Mouse (Mus musculus) embryonic facial prominence, embryonic 11.5 days (tissue): Measurements from ENCODE around the gene Crcp. TPM values are rescaled to one million over a fixed set of nuclear protein-coding genes. Genes with fewer than 3 reads are reported as not detected.
A peak's percentile ranks its signal among the peaks of the same experiment; 100 is the strongest.

Experiments
- ATAC-seq: fragments of 200-750 bp; cut with Nextera tagmentation; replicated peaks from 2 replicates; pipeline ENCODE4 v1.8.0; 2017; ENCODE audit warnings: low read depth; ENCODE audit not compliant: insufficient number of reproducible peaks, low FRiP score, low TSS enrichment
- DNase-seq: peaks from one replicate; pipeline ENCODE4 v3.0.0-alpha.2; 2015; ENCODE audit warnings: low spot score
- H3K27ac ChIP-seq: fragments of 300-500 bp; sonication (generic); replicated peaks from 2 replicates; pipeline ENCODE4 v1.5.1; 2014; ENCODE audit warnings: mild to moderate bottlenecking, low read depth, low read length, control low read depth
- H3K27me3 ChIP-seq: fragments of 300-500 bp; sonication (generic); 2 replicates; pipeline ENCODE4 v1.6.1; 2014; ENCODE audit warnings: mild to moderate bottlenecking, low read length, moderate library complexity, mixed read lengths; ENCODE audit not compliant: control insufficient read depth, insufficient read depth
- H3K36me3 ChIP-seq: fragments of 300-500 bp; sonication (generic); replicated peaks from 2 replicates; pipeline ENCODE4 v1.6.1; 2014; ENCODE audit warnings: low read depth, mild to moderate bottlenecking, low read length, moderate library complexity, mixed read lengths; ENCODE audit not compliant: control insufficient read depth, insufficient read depth
- H3K4me1 ChIP-seq: fragments of 300-500 bp; sonication (generic); 2 replicates; pipeline ENCODE4 v1.6.1; 2014; ENCODE audit warnings: low read length, mixed read lengths; ENCODE audit not compliant: control insufficient read depth, insufficient read depth
- H3K4me2 ChIP-seq: fragments of 300-500 bp; sonication (generic); 2 replicates; pipeline ENCODE4 v1.6.1; 2014; ENCODE audit warnings: low read depth, mild to moderate bottlenecking, control low read depth, low read length, moderate library complexity
- H3K4me3 ChIP-seq: fragments of 300-500 bp; sonication (generic); 2 replicates; pipeline ENCODE4 v1.5.1; 2014; ENCODE audit warnings: low read depth, low read length, control low read depth
- H3K9ac ChIP-seq: fragments of 300-500 bp; sonication (generic); replicated peaks from 2 replicates; pipeline ENCODE4 v1.6.1; 2014; ENCODE audit warnings: mild to moderate bottlenecking, control low read depth, low read length
- H3K9me3 ChIP-seq: fragments of 300-500 bp; sonication (generic); replicated peaks from 2 replicates; pipeline ENCODE4 v1.6.1; 2016; ENCODE audit warnings: mild to moderate bottlenecking, low read length, inconsistent platforms, mixed read lengths; ENCODE audit not compliant: control insufficient read depth
- WGBS: fragments of 180-500 bp; shearing (Covaris S2); extraction: QIAGEN DNeasy Blood & Tissue Kit; methylation state at CpG from one replicate; pipeline ENCODE4 v1.1.7; 2014; 5-methylcytosine and 5-hydroxymethylcytosine counted together
- polyA plus RNA-seq: library from polyadenylated mRNA; unstranded; fragments of >200 nt; fragmentation: Nextera tagmentation; extraction: Ambion mirVana; gene quantifications from 2 replicates; pipeline ENCODE4 v1.2.1, GENCODE M21; 2014

Gene Crcp
- polyA plus RNA-seq, result 30.6 and 30.9 TPM in 2 replicates

DNA sequence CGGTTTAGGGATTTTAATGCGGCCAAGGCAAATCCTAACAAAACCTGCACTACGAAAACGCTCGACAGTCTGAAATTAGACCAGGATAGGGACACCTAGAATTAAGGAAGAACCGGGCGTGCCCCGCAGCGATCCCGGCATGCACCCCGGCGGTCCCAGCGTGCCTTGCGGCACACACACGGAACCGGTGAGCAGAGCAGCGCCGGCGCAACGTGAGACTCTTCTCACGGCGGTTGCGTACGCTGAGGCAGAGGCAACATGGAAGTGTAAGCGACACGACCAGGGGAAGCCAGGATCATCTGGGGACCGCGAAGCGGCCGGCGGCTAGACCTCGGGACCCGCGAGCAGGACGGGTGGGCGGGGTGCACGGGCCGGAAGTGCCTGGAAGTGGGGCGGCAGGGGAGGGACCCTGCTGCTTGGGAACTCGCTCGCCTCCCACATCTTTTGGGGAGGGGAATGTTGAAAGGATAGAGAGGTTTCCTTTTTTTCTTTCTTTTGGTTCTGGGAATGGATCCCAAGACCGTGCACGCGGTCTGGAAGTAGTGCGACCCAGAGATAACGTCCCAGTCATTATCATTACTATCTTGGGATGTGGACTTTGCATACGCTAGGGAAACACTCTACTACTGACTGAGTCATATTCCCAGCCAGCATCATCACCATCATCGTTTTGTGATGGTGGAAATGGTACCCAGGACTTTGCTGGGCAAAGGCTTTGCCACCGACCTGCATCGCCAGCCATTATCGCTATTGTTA is at the start of gene Crcp, which contains the start of gene Asl:
TSS of gene Crcp (plus strand) at position 149 of the 756 bp plus-strand sequence.
TSS of gene Asl (minus strand) at position 106 of the 756 bp plus-strand sequence.
- peak within 1 kb of the TSS; percentile 82 for H3K27ac ChIP-seq
- H3K9ac ChIP-seq, result peak within 1 kb of the TSS; percentile 78
- peak within 1 kb of the TSS; percentile 62 for H3K4me3 ChIP-seq
- ATAC-seq, result peak; percentile 72
- peak within 1 kb of the TSS; percentile 69 for H3K4me2 ChIP-seq
- H3K9me3 ChIP-seq, result no peaks in the 10 kb centered on the region
- 2% methylated on average over 51 of the region's 51 CpGs for WGBS
- no peaks in the 10 kb centered on the region for H3K27me3 ChIP-seq
- no peaks in the 10 kb centered on the region for H3K36me3 ChIP-seq
- DNase-seq, result peak; percentile 85
- no peaks in the 10 kb centered on the region for H3K4me1 ChIP-seq

DNA sequence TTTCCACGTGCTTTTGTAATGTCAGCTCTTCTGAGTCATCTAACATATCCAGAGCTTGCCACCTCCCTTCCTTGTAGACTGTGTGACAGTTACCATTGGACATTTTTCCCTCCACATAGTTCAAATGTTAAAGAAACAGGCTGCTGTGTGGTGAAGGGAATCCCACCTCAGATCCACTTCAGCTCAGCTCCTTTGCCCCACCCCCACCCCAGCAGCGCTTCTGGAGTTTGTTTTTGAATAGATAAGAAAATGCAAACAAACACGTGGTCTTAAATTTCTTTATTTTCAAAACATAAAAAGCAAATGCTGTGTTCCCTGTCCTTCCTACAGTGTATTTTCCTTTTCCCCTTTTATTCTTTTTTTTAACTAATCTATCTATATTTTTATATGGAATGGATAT is 48.9 kb upstream of the Crcp start:
- Histone ChIP-seq H3K27ac (no peak overlapping the region), H3K4me2 (no peak overlapping the region), H3K27me3 (no peaks in the 10 kb centered on the region), H3K9me3 (no peaks in the 10 kb centered on the region), H3K36me3 (no peaks in the 10 kb centered on the region), H3K9ac (no peak overlapping the region), H3K4me1 (no peaks in the 10 kb centered on the region), H3K4me3 (no peak overlapping the region)
- 75% methylated on average over 3 of the region's 3 CpGs for WGBS
- ATAC-seq (no peak), DNase-seq (no peak)

DNA sequence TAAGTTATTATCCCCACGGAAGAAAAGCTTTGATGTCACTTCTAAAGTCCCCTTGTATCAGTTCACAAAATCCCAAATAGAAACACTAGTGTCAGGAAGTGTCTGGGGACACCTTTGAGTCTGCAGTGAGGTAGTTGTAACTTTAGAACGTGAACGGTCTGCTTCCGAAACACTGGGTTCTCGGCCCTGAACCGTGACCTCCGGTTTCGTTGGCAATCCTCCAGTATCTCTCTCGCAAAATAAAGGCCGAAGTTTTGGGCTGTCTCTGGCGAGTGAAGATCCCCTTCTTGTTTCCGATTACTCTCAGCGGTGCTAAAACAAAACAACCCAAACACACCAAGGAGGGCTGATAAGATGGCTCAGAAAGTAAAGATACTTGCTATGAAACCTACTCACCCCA is 39.7 kb upstream of the Crcp start:
- no peak overlapping the region for H3K27ac ChIP-seq
- no peaks in the 10 kb centered on the region for H3K36me3 ChIP-seq
- no peaks in the 10 kb centered on the region for H3K9me3 ChIP-seq
- no peak overlapping the region for H3K9ac ChIP-seq
- no peak overlapping the region for H3K4me3 ChIP-seq
- no peak for ATAC-seq
- no peak for DNase-seq
- H3K4me1 ChIP-seq, result no peaks in the 10 kb centered on the region
- H3K4me2 ChIP-seq, result no peak overlapping the region
- WGBS, result 87% methylated on average over 13 of the region's 13 CpGs
- no peaks in the 10 kb centered on the region for H3K27me3 ChIP-seq

DNA sequence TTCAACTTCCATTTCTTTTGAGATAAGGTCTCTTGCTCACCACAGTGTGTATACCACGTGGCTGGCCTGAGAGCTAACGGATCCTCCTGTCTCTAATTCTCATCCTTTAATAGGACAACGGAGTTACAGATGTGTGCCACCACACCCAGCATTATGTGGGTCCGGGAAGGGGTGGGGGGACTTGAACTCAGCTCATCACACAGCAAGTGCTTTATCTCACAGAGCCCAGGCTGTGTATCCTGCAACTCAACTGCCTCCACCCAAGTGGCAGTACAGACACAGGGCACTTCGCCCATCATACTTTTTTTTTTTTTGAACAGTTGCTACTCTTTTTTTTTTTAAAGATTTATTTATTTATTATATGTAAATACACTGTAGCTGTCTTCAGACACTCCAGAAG is 37.2 kb upstream of the Crcp start:
- no peak overlapping the region for H3K4me3 ChIP-seq
- ATAC-seq (no peak), DNase-seq (no peak)
- no peaks in the 10 kb centered on the region for H3K4me1 ChIP-seq
- H3K9me3 ChIP-seq, result no peaks in the 10 kb centered on the region
- WGBS, result 94% methylated on average over 5 of the region's 5 CpGs
- no peak overlapping the region for H3K27ac ChIP-seq
- no peak overlapping the region for H3K9ac ChIP-seq
- H3K27me3 ChIP-seq, result no peaks in the 10 kb centered on the region
- H3K36me3 ChIP-seq, result no peaks in the 10 kb centered on the region
- H3K4me2 ChIP-seq, result no peak overlapping the region

DNA sequence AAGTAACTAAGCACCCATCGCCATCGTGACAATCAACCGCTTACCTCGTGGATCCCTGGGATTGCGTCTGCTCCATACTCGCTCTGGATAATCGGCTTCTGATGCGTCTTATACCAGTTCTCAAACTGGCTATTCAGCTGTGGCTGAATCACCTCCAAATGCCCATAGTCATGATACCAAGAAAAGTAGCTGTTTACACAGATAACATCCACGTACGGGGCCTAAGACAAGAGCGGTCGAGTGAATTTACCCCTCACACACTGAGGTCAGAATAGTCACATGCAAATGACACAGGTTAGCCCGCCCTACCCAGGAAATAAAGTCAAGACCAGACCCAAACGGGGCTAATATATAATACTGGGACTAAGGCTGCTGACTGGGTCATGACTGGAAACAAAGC is 35.7 kb upstream of the Crcp start:
- H3K4me1 ChIP-seq, result no peaks in the 10 kb centered on the region
- no peak overlapping the region for H3K9ac ChIP-seq
- H3K27ac ChIP-seq, result no peak overlapping the region
- DNase-seq (no peak), ATAC-seq (no peak)
- H3K27me3 ChIP-seq, result no peaks in the 10 kb centered on the region
- H3K9me3 ChIP-seq, result no peaks in the 10 kb centered on the region
- no peak overlapping the region for H3K4me3 ChIP-seq
- 93% methylated on average over 14 of the region's 14 CpGs for WGBS
- no peak overlapping the region for H3K4me2 ChIP-seq
- no peaks in the 10 kb centered on the region for H3K36me3 ChIP-seq

DNA sequence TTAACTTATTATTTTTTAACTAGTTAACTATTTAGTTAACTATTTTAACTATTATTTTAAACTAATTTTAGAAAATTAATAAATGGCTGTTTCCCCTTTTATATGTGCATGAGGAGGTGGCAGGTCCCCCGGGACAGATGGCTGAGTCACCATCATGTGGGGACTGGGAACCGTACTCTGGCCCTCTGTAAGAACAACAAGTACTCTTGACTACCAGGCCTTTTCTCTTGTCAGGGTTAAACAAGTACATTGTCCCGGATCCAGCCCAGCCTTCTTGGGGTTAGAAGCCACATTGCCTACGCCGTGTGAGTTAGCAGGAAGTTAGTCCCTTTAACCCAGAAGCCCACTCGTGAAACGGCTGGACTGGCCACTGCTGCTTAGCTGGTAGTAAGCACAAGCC is 34.1 kb upstream of the Crcp start:
- Histone ChIP-seq H3K36me3 (no peaks in the 10 kb centered on the region), H3K4me1 (no peaks in the 10 kb centered on the region), H3K4me2 (no peak overlapping the region), H3K9me3 (no peaks in the 10 kb centered on the region), H3K4me3 (no peak overlapping the region), H3K9ac (no peak overlapping the region), H3K27me3 (no peaks in the 10 kb centered on the region), H3K27ac (no peak overlapping the region)
- ATAC-seq (no peak), DNase-seq (no peak)
- WGBS, result 94% methylated on average over 7 of the region's 7 CpGs

DNA sequence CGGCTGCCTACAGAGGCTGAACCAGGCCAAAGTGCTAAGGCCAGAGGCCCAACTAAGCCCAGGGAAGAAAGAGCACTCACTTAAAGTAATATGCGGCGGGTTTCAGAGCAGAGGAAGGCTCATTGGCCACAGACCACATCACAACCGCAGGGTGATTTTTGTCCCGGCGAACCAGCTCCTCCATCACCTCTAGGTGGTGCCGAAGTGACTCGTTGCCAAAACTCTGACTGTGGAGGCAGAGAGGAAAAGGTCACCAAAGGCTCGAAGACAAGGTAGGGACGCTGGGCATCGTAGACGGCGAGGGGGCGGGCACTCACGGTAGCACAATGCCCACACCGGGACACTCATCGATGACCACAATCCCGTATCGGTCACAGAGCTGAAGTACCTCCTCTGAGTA is 31.4 kb upstream of the Crcp start:
- H3K27me3 ChIP-seq, result no peaks in the 10 kb centered on the region
- DNase-seq (peak; percentile 11), ATAC-seq (no peak)
- H3K27ac ChIP-seq, result no peak overlapping the region
- H3K36me3 ChIP-seq, result no peaks in the 10 kb centered on the region
- WGBS, result 74% methylated on average over 19 of the region's 19 CpGs
- no peak overlapping the region for H3K4me3 ChIP-seq
- no peak overlapping the region for H3K4me2 ChIP-seq
- H3K4me1 ChIP-seq, result no peaks in the 10 kb centered on the region
- no peak overlapping the region for H3K9ac ChIP-seq
- H3K9me3 ChIP-seq, result no peaks in the 10 kb centered on the region

DNA sequence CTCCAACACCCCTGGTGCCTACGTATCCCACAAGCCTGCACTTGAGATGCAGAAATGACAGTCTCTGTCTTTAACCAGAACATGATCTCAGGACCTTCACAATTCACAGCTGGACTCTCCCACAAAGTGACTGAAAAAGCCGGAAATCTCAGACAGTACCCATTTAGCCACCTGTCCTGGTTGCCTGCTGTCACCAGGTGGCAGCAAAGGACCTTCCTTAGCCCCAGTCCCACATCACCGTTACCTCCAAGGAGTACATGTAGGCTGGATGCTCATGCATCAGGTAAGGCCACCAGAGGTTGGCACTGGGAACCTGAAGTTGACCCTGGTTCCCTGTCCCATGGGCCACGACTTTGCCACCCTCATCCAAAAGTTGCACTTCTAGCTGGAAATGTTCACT is 30.0 kb upstream of the Crcp start:
- ATAC-seq, result no peak
- no peak overlapping the region for H3K4me3 ChIP-seq
- H3K4me2 ChIP-seq, result no peak overlapping the region
- H3K9me3 ChIP-seq, result no peaks in the 10 kb centered on the region
- H3K36me3 ChIP-seq, result no peaks in the 10 kb centered on the region
- DNase-seq, result peak; percentile 71
- H3K4me1 ChIP-seq, result no peaks in the 10 kb centered on the region
- H3K9ac ChIP-seq, result no peak overlapping the region
- H3K27me3 ChIP-seq, result no peaks in the 10 kb centered on the region
- no peak overlapping the region for H3K27ac ChIP-seq
- 33% methylated on average over 4 of the region's 4 CpGs for WGBS
